Mouse (Mus musculus) frontal cortex, postnatal 25 days (tissue): ENCODE measurements at regions not wholly inside any gene's neighbourhood (a gene's known extent, or its start where the extent isn't known, plus 50 kb on each side); places are given as distances from the start of the nearest gene placed in this dataset.
A peak's percentile ranks its signal among the peaks of the same experiment; 100 is the strongest.

Experiments used
- DNase-seq, 2 experiments: peaks; one replicate each; pipeline ENCODE4 v3.0.0; 2022; ENCODE audit warnings: low spot score in 2 of 2

DNA sequence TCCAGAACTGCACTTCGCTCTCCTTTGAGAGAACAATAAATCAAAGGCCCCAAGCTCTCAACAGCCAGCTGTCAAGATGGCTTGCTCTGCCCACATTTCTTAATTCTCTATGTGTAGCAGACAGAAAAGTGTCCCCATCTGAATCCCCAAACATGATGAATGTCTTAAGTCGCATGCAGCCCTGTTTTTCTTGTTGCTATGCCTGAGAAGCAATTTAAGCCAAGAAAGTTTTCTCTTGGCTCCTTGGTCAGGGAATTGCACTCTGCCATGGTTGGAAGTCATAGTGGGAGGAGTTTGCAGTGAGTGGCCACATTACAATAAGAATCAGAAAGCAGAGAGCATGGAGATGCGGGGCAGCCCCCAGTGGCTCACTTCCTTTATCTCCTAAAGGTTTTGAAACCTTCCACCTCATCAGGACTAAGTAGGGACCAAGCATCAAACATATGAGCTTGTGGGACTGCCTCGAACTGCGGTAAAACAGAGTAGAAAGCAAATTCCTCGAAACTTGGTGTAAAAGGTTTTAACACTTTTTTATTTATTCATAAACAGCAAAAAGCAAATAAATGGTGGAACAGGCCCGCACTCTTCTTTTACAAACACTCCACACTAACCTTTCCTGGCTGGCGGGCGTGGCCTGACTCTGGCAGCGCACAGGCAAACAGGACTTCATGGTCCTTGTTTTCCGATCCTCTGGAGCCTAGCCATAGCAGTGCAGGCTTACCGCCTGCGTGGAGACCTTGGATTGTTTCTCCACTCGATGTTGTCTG, 227.4 kb downstream of the Ankrd50 start:
- DNase-seq: no peak

DNA sequence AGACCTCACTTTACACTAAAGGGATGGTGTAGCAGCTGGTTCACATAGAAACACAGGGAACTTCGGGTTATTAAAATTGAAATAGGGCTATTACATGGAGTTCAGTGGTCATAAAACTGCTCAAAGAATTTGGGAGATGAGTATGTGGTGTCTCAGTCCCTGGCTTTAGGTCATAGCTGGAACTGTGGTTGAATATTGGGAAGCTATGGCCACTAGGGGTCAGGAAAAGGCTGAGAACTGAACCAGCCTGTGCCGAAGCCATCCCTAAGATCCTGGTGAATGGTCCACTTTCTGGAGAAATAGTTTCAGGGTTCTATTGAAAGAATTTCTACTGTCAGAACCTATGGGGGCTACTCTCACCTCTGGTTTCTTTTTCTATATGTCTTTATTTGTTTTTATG, 229.0 kb downstream of the Ankrd50 start:
- DNase-seq: peak in 1 of 2 experiments; percentile 39

DNA sequence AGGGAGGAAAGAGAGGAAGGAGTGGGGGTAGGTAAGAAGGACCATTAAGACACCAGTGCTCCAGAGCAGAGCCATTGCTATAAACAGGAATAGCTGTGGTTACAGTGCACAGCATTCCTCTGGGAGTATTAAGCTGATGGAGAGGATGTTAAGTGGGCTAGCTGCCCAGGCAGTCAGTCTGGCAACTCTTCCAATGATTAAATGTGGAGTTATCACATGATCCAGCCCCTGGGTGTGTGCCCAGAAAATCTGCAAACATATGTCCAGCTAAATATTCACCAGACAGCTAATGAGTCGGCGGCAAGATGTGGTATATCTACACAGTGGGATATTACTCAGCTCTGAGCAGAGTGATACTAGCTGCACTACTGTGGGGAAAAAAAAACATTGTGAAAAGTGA, 229.7 kb downstream of the Ankrd50 start:
- DNase-seq: peak; percentile 22 to 32

DNA sequence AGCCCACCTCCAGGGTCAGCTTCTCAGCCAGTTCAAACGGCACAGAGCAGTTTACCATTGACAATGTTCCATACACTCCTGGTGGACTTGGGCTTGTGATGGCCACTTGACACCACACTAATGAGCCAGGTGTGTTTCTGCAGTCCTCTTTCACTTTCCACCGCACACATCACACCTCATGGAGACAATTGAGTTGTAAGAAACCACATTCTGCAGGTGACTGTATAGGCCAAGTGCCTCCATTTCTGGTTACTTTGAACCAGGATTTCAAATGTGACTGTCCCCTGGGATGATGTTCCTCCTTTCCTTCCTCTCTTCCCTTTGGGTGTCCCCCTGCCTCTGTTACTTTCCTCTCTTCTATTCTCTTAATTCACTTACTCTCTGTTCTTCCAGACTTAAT, 233.1 kb downstream of the Ankrd50 start:
- DNase-seq: no peak

DNA sequence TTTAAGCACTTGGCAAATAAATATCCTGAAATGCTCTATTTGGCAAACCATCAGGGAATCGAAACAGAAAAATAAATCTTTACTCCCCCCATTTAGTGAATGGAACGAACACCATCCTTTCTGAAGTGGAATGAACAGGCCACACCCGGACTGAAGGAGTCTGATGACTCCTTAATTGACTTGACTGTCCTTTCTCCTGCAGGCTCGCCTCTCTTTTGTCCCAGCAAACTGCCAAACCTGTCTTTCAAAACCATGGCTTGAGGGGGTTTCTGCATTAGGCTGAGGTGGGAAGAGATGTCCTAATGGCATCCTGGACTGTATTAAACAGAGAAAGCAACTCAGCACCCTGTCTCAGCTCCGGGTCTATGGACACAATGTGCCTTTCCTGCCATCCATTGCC, 234.1 kb downstream of the Ankrd50 start:
- no peak for DNase-seq

DNA sequence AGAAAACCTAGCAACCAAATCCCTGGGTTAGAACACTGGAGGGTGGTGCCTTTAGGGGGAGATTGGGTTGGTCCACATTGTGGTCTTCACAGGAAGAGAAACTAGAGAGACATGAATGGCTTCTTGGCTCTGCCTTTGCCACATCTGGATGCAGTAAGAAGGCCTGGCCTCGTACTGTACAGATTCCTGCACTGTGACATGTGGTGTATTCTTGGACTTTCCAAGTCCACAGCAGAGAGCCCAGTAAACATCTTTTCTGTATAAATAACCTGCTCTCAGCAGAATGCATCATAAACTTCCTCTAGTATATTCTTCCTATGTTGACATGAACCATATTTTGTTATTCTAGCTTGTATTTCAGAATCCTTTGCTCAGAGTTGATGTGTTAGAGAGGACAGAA, 235.7 kb downstream of the Ankrd50 start:
- no peak for DNase-seq

DNA sequence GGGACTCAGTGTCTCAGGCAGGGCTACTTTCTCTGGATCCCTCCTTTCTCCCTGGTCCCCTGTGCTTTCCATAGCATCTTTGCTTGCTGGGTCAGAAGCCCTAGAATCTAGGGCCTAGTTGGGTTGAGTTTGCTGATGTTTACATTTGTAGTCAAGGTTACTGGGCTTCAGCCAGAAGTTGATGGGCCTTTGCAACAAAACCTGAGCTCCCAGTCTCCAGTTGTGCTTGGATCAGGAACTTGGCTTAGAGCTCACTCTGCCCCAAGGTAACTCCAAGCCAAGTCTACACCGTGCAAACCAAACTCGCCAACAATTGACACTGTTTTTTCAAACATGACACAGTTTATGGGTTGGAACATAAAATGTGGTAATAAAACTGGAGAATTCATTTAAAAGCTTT, 238.2 kb downstream of the Ankrd50 start:
- no peak for DNase-seq

DNA sequence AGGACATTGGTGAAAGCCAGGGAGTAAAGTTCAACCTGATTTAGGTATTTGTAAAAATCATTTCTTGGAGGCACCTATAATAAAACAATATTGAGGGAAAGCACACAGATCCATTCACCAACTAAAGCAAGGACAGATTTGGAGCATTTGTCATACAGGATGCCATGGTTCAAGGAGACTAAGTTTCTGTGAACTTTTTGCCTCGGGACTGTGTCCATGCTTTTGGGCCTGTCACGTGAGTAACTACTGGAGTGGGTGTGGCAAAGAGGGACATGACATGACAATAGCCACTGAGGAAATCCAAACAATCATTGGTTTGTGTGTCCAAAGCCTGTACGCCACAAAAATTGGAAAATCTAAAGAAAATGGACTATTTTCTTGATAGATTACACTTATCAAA, 241.4 kb downstream of the Ankrd50 start:
- no peak for DNase-seq

DNA sequence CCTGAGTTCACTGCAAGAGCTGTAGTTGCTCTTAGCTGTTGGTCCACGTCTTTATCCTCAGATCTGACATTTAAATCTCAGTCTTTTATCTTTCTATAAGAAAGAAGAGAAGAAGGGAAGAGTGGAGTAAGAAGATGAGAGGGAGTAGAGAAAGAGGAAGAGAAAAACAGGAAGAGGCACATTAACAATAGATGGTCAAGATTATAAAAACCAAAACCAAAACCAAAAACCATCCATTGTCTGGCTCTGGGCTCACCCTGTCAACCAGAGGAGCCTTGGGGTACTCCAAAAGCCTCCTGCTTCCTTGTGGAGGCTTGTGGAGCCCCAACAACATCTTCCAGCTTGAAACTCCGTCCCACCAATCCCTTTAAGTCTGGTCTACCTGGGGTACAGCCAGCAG, 247.0 kb downstream of the Ankrd50 start:
- DNase-seq: no peak

DNA sequence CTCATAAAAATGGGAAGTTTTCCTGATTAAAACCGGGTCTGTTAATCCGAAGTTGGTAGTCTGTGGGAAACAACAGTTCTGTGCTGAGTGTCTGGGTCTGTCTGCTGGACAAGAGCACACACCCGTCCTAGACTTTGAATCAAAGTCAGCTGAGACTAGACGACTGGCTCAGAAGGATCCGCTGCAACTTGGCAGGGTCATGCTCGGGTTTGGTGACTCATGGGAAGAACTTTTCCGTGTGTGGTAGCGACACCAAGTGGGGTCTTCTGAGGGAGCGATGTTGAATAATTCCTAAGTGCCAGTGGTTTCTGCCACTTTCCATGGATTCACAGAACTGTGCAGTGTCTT, 248.9 kb downstream of the Ankrd50 start:
- DNase-seq: no peak

DNA sequence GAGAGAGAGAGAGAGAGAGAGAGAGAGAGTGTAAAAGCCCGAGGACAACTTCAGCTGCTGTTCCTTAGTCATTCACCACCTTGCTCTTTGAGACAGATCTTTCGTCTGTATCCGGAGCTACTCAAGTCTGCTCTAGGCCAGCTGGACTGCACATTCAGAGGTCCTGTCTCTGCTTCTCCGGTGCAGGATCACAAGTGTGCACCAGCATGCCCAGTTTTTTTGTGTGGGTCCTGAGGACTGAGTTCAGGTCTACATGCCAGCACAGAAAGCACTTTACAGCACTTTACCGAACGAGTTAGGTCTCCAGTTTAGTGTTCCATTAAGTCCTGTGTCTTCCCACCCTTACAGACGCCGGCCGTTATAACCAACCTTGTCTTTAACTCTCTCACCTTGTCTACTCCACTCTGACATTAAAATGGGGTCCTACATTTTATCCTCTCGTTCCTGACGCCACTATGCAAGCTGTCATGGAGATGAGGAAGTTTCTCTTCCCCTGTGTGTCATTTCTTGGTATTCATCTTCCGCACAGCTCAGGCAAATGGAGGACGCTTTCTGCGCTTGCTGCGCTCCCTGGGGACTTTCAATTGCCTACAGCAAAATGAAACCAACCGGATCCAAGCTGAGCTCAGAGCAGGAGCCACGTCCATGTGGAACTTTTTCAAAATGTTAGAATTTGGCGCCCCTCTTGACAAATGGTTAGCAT, 249.5 kb downstream of the Ankrd50 start:
- DNase-seq: no peak

DNA sequence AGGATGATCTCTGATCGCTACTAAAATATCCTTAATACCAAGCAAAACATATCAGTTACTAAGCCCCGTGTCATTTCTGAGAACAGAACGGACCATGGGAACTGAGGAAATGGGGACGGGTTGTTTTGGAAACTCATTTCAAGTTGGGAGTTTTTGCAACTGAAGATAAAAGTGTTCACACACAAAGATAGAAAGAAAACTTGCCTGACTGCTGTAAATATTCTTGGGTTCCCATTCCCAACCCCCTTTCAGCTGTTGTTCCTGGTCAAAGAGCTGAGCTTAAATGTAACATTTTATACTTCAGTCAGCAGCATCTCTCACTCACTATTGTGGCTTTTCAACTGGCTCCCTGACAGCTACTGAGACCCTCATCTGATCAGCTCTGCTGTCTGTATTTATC, 250.1 kb downstream of the Ankrd50 start:
- no peak for DNase-seq

DNA sequence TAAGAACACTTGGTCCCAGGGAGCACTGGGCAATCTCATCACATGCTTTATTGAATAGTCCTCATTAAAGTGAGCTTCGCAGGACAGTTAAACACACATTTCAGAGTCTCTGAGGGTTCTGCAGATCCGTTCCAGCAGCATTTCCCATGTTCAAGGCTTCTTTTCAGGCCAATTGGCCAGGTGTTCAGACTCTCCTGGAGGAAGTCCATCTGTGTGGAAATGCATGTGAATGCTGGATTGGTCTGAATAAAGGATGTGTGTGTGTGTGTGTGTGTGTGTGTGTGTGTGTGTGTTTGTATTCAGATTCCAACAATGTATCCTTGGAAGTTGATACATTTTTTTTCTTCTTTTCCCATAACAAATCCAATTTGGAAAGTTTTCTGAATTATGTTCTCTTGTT, 250.6 kb downstream of the Ankrd50 start:
- DNase-seq: no peak

DNA sequence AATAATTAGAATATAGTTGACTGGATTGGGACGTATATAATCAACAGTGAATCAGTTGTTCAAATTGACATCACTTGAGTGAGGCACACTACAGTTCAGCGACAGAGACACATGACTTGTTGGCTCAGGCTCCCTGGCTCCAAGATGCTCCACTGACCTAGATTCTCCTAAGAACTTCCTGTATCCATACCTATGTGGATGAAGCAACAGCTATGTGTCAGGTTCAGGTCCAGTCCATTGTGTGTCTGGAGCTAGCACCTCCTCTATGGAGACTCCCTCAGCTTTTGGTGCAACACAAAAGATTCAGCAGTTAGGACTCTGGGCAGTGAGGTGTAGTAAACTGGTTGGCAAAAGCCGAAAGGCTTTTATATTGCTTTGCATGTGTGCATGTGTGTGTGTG, 251.6 kb downstream of the Ankrd50 start:
- no peak for DNase-seq

DNA sequence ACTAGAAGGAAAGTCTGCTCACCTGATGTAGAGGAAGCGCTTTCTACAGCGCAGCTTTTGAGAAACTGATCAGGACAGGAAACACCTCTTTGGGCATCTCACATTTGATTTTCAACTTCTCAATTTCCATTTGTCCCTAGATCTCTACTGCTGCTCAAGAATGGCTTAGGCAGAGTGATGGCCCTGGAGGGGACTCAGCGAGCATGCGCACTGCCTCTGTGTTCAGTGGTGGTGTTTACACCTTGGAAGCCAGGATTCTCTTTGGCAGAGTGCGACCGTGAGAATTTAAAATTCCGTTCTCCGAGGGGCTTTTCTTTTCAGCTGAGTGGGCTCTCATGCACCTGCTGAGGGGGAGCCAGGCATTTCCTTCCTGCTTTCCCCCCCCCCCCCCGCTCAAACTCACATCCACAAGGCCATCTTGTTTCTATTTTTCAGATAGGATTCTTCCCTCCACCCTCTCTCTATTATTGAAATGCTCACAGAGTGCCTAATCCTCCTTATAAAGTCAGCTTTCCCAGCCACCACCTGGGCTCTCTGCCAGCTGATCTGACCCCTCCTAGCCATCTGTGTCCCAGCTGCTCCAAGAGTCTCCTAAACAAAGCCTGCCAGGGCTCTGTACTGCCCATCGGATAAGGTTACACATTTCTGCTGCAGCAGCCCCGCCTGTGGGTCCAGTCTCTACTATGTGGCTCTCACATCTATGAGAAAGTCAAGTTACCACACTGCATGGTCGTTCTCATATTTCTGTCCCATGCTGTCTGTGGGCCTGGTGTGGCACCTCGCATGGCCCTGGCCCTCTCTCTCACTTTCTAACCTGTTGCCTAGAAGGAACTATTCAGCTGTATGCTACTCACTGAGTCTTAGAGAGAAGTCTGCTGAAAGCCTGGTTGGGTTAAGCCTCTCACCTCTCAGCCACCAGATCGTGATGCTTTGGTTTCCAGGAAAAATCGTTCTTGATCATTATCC, 252.2 kb downstream of the Ankrd50 start:
- DNase-seq: no peak

DNA sequence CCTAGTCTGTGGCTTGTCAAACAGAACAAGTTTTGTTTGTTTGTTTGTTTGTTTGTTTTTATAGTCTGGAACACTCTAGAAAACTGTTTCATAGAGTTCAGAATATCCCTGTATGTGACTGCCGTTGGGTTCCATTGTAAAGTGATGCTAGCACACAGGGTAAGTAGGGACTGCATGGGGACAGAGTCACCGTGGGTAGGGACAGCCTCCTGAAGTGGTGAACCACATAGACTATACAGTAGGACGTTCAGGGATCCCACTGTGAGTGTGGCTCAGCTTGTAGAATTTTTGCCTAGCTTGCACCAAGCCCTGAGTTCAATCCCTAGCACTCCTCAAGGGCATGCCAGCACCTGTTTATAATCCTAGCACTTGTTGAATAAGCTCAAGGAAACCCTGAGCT, 253.1 kb downstream of the Ankrd50 start:
- no peak for DNase-seq

DNA sequence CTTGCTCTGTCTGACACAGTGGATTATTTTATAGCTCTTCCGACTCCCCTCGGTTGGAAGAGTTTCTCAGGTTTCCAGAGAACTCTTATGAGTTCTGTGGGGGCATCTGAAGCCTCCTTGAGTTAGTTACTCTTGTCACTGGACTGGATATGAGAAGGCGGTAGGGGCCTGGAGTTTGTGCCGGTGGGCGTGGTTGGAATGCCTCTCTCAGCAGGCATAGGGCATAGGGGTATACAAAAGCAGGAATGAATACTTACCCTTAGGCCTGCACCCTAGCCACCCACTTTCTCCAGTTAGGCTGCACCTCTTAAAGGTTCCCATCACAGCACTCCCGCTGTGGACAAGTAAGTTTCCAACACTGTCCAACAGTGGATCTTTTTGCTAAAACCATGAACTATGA, 253.8 kb downstream of the Ankrd50 start:
- no peak for DNase-seq

DNA sequence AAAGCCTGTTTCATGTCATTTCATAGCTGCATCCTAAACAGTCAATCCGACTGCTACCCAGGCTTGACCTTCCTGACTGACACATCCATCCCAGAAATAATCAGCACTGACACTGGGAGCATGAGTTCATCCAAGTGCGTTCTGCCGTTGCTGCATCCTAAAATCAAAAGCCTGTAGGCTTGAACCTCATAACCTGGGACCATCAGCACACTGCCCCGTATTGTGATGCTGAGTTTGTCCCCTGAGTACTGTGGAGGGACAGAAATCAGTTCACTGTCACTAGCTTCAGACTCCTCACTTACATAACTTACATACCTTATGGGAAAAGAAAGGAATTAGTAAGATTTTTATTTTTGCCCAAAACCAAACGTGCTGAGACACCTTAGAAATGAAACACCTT, 255.0 kb downstream of the Ankrd50 start:
- DNase-seq: no peak

DNA sequence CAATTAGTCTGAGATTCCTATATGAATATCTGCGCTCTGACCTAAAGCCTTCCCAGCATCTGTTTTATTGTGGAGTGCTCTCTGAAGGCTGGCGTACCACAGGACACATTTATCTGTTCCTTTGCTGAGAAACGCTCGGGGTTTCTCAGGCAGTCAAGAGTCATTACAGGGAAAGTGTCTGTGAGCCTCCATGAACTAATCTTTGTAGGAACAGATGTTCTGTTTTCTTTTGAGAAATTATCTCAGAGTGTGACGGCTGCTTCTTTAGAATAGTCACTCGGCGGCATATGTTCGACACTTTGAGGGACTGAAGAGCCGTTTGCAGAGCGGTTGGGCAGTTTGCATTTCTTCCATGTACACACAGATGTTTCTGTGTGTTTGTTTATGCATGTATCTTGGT, 255.6 kb downstream of the Ankrd50 start:
- DNase-seq: no peak

DNA sequence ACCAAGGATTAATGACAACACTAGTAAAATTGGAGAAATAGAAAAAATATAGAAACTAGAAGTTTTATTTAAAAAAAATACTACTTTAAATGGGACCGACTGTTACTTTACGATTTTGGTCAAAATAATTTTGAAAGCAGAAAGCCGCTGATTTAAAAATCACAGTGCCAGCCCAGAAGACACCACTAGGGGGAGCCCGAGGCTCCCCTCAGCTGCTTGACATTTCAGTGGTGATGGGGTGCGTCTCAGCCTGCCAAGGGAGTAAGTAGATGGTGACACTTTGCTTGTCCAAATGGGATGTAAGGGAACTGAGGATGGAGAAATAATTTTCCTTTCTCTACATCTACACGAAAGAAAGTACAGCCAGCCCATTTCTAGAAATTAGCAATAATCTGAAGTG, 257.0 kb downstream of the Ankrd50 start:
- peak; percentile 63 to 66 for DNase-seq

DNA sequence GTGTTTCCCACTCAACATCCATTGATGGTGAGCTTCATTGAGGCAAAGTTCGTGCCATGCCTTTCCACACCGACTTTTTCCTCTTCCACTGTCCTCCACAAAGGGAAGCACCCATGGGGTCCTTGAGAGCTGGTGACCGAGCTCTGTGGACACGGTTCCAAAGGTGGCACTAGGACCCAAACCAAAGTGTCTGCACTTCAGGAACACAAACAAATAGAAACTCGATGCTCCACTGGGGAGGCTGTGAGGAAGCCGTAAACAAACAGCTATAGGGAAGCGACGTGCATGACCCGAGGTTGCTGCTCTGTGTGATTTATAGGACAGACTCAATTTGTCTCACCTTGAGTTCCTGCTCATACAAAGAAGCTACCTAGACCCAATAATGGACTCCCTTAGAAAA, 257.5 kb downstream of the Ankrd50 start:
- DNase-seq: no peak

DNA sequence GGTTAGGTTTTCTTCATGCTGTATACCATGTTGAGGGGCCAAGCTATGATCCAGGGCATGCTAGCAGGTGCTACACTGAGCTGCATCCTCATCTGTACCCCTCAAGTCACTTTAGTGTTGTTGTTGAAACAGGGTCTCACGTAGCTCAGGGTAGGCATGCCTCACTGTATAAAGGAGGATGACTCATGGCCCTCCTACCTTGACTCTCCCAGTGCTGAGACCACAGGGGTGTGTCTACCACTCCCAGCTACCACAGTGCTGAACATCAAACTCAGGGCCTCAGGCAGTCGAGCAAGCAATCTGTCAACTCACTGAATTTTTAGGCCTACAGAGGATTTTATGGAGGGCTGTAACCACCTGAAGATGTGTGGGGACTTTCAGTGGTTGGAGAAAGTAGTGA, 258.5 kb downstream of the Ankrd50 start:
- DNase-seq: no peak

DNA sequence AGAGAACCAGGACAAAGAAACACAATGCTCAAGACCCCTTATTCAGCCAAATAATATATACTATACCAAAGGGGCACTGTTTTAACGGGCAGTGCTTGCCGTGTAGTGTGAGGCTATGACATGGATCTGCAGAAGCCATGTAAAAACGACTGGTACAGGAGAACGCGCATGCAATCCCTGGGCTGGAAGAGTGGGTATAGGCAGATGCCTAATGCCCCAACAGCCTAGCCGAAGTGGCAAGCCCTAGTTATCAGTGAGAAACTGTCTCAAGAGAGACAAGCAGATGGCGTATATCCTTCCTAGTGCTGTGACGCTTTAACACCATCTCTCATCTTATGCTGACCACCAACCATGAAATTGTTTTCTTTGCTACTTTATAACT, 262.8 kb downstream of the Ankrd50 start:
- DNase-seq: no peak
